Mouse (Mus musculus) myocyte (in vitro differentiated cells): ENCODE data around the gene Parm1.

Experiments
- CEBPB ChIP-seq: IDR thresholded peaks from 2 replicates; pipeline ENCODE4 v1.6.1; 2011; ENCODE audit warnings: mild to moderate bottlenecking, moderate library complexity; ENCODE audit not compliant: poor library complexity, insufficient read depth, severe bottlenecking
- E2F4 ChIP-seq: IDR thresholded peaks from one replicate; pipeline ENCODE4 v1.6.1; 2011; ENCODE audit warnings: mild to moderate bottlenecking, control low read depth, moderate library complexity; ENCODE audit not compliant: insufficient read depth
- MYOG ChIP-seq, 3 experiments: IDR thresholded peaks; one replicate each; pipeline ENCODE4 v1.6.1; 2011; ENCODE audit warnings: control low read depth in 2 of 3, low read depth in 2 of 3, mild to moderate bottlenecking in 2 of 3; ENCODE audit not compliant: insufficient read length in 2 of 3, control insufficient read depth in 1 of 3, insufficient read depth in 1 of 3
- POLR2A ChIP-seq: IDR thresholded peaks from one replicate; pipeline ENCODE4 v1.6.1; 2011; ENCODE audit warnings: low read depth, mild to moderate bottlenecking, control low read depth, moderate library complexity; ENCODE audit not compliant: insufficient read length
- POLR2AphosphoS2 ChIP-seq: IDR thresholded peaks from one replicate; pipeline ENCODE4 v1.6.1; 2011; ENCODE audit warnings: low read depth, control low read depth; ENCODE audit not compliant: insufficient read length
- USF1 ChIP-seq: IDR thresholded peaks from one replicate; pipeline ENCODE4 v1.6.1; 2011; ENCODE audit warnings: low read depth, mild to moderate bottlenecking, control low read depth, moderate library complexity

DNA sequence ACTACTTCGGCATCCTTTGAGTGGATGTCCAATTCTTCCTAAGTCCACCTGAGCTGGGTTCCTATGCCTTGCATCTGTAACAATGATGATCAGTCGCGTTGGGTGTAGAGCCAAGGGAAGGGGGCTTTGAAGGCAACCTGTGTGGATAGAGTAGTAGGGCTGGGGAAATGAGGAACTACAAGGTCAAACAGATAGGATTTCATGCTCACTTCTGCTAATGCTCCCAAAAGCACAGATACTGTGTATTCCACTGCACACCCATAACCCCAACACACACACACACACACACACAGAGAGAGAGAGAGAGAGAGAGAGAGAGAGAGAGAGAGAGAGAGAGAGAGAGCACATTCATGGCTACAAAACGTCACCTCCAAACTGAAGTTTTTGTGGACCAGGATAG is 38.7 kb upstream of the Parm1 start:
- TF ChIP-seq POLR2A (no peak), POLR2AphosphoS2 (no peak), CEBPB (no peak), MYOG (IDR thresholded peaks at IDR 0.05; ENCODE audit: control insufficient read depth in 1 of 3, insufficient read depth in 1 of 3, insufficient read length in 2 of 3, low read depth in 2 of 3) (no peak), USF1 (no peak), E2F4 (no peak)
